12 mouse cellular contexts compared by ENCODE assay signal in genomic region chr7:63924151-63924550, GRCm38 (mm10). TPM values are rescaled to one million over a fixed set of nuclear protein-coding genes. Genes with fewer than 3 reads are reported as not detected.
DNase-seq lines count a peak whose midpoint lies in the region; ATAC-seq and TF ChIP-seq lines count a peak whose summit lies in the region.
"Had no signal": no experiment of that assay in that cellular context is flagged by ENCODE, and none has a peak within 500 bp of the region (broad histone marks: within the 10 kb centered on the region; RNA-seq: fewer than 3 reads in every experiment).

No protein-coding gene starts in this region.

- TF ChIP-seq CTCF in heart, adult 2 months (IDR thresholded peaks at IDR 0.05) = peak; percentile 15; the same call in 1 of the 2 replicates
- peak; percentile 43 for TF ChIP-seq CTCF in layer of hippocampus, adult 2 months (conservative IDR thresholded peaks at IDR 0.05)

- H3K9ac ChIP-seq in heart, adult 2 months (ENCODE audit: low read depth, low read length) = peak overlapping the region; percentile 68
- no peak overlapping the region for H3K9ac ChIP-seq in intestine, embryonic 16.5 days (ENCODE audit: low read depth, low read length)

- WGBS in heart, adult 2 months = 0% methylated on average over 1 of the region's 1 CpGs
- WGBS in intestine, embryonic 16.5 days = 38% methylated on average over 1 of the region's 1 CpGs

- no peak for TF ChIP-seq POLR2A in heart, adult 2 months (IDR thresholded peaks at IDR 0.05; ENCODE audit: insufficient read depth, low read depth, low read length)

- TF ChIP-seq EP300 in heart, adult 2 months (IDR thresholded peaks at IDR 0.05; ENCODE audit: insufficient read depth, low read depth, low read length) = no peak

- no peaks in the 10 kb centered on the region for H3K27me3 ChIP-seq in heart, adult 2 months (ENCODE audit: control insufficient read depth, insufficient read depth, low read length)
- H3K27me3 ChIP-seq in intestine, embryonic 16.5 days (replicated peaks; ENCODE audit: control insufficient read depth, insufficient read depth, low read length) = no peaks in the 10 kb centered on the region

- peaks cover 10% of the 10 kb centered on the region for H3K79me2 ChIP-seq in heart, adult 2 months (replicated peaks; ENCODE audit: control insufficient read depth, insufficient read depth, low read length)

- H3K27ac ChIP-seq in heart, adult 2 months = peak overlapping the region; percentile 96
- peak overlapping the region; percentile 97 for H3K27ac ChIP-seq in layer of hippocampus, adult 2 months
- peak overlapping the region; percentile 71 for H3K27ac ChIP-seq in brown adipose tissue, adult 24 weeks (replicated peaks; ENCODE audit: low read depth, low read length)
- H3K27ac ChIP-seq in intestine, embryonic 16.5 days (ENCODE audit: low read length) = peak overlapping the region; percentile 69

- H3K36me3 ChIP-seq in heart, adult 2 months (ENCODE audit: control insufficient read depth, insufficient read depth, low read length) = peaks cover 40% of the 10 kb centered on the region
- H3K36me3 ChIP-seq in intestine, embryonic 16.5 days (ENCODE audit: control insufficient read depth, insufficient read depth, low read length) = no peaks in the 10 kb centered on the region

- peaks cover 2% of the 10 kb centered on the region; the same call in 1 of the 2 replicates for H3K9me3 ChIP-seq in intestine, embryonic 16.5 days (ENCODE audit: control insufficient read depth, low read length)

- peak; percentile 30 to 43 for DNase-seq in heart, adult 2 months
- no peak for DNase-seq in heart, postnatal 4 days
- no peak for DNase-seq in layer of hippocampus, adult 2 months (ENCODE audit: low spot score in 2 of 2)
- DNase-seq in layer of hippocampus, adult 18-20 months (ENCODE audit: low spot score in 2 of 2) = no peak
- no peak for DNase-seq in MN1 (ENCODE audit: low spot score)
- DNase-seq in urinary bladder, adult 2 months (ENCODE audit: low spot score) = no peak

- intact Hi-C loops in heart, adult 2 months (cut with DNase I) = no loop called here

- peak overlapping the region; percentile 38 for H3K4me3 ChIP-seq in heart, adult 2 months
- peak overlapping the region; percentile 31; the same call in 1 of the 2 replicates for H3K4me3 ChIP-seq in layer of hippocampus, adult 2 months
- H3K4me3 ChIP-seq in brown adipose tissue, adult 24 weeks (ENCODE audit: insufficient read depth, low read depth, low read length) = no peak overlapping the region
- no peak overlapping the region for H3K4me3 ChIP-seq in intestine, embryonic 16.5 days (ENCODE audit: low read length)

- peaks cover 53% of the 10 kb centered on the region for H3K4me1 ChIP-seq in heart, adult 2 months (ENCODE audit: control insufficient read depth, insufficient read depth, low read length)
- peaks cover 74% of the 10 kb centered on the region for H3K4me1 ChIP-seq in brown adipose tissue, adult 24 weeks (ENCODE audit: control insufficient read depth, insufficient read depth, insufficient read length, low read length)
- H3K4me1 ChIP-seq in intestine, embryonic 16.5 days (ENCODE audit: control insufficient read depth, insufficient read depth, low read length) = peaks cover 49% of the 10 kb centered on the region

- 0 out of 2 replicates have a peak overlapping the region, but pooled peaks have one; percentile 25 for H3K4me2 ChIP-seq in intestine, embryonic 16.5 days (ENCODE audit: low read depth, low read length)

- no peak for ATAC-seq in intestine, embryonic 16.5 days

RNA-seq across cellular contexts. Expression of gene E030018B13Rik, which starts 7.5 kb away (rescaled TPM):
- total RNA-seq in heart, adult 2 months (2021) = not detected
- polyA plus RNA-seq in heart, adult 2 months (2012; rRNA removed) = not detected in 2 replicates
- total RNA-seq in heart, postnatal 4 days (2021) = not detected
- total RNA-seq in layer of hippocampus, adult 2 months (2021) = not detected
- total RNA-seq in layer of hippocampus, adult 18-20 months (2021) = not detected
- not detected in 2 replicates for polyA plus RNA-seq in brown adipose tissue, adult 24 weeks (2012; ENCODE audit: insufficient read depth, insufficient read length, missing spikeins)
- polyA plus RNA-seq in intestine, embryonic 16.5 days (2015; fragmentation: Nextera tagmentation; extraction: Ambion mirVana) = not detected in 2 replicates
- not detected in 2 replicates for polyA plus RNA-seq in urinary bladder, adult 2 months (2012; rRNA removed)
- total RNA-seq: gastrocnemius, postnatal 14 days; left cerebral cortex, postnatal 4 days had no signal
- polyA plus RNA-seq: midbrain, embryonic 14.5 days; spleen, adult 2 months had no signal

RNA-seq across cellular contexts. Expression of gene Klf13, which starts 14.6 kb away (rescaled TPM):
- total RNA-seq in heart, adult 2 months (2021) = 10 to 100 TPM; 50.0 to 54.6 TPM
- 21.6 and 24.6 TPM in 2 replicates for polyA plus RNA-seq in heart, adult 2 months (2012; rRNA removed)
- total RNA-seq in heart, postnatal 4 days (2021) = 10 to 100 TPM; 52.1 to 53.2 TPM
- 100 to 1,000 TPM; 200 to 216 TPM for total RNA-seq in layer of hippocampus, adult 2 months (2021)
- 100 to 1,000 TPM; 202 to 217 TPM for total RNA-seq in layer of hippocampus, adult 18-20 months (2021)
- 13.6 and 24.0 TPM in 2 replicates for polyA plus RNA-seq in brown adipose tissue, adult 24 weeks (2012; ENCODE audit: insufficient read depth, insufficient read length, missing spikeins)
- 23.1 and 23.3 TPM in 2 replicates for polyA plus RNA-seq in intestine, embryonic 16.5 days (2015; fragmentation: Nextera tagmentation; extraction: Ambion mirVana)
- polyA plus RNA-seq in urinary bladder, adult 2 months (2012; rRNA removed) = 13.0 and 21.9 TPM in 2 replicates

Comparison
In these comparisons a context has a peak if more than half of its experiments do, and no peak if none do; other contexts are left out.
1. DNase-seq: peak in heart, adult 2 months (2 of 2); none in heart, postnatal 4 days (single experiment), layer of hippocampus, adult 2 months (0 of 2), layer of hippocampus, adult 18-20 months (0 of 2), MN1 (single experiment) and urinary bladder, adult 2 months (single experiment).
2. H3K4me3 ChIP-seq: peak in heart, adult 2 months (single experiment) and layer of hippocampus, adult 2 months (single experiment); none in brown adipose tissue, adult 24 weeks (single experiment) and intestine, embryonic 16.5 days (single experiment).
3. Peak in every context shown above with its lines, with median percentiles within 50 percentile points of each other: H3K27ac ChIP-seq.